In the genomic region with DNA sequence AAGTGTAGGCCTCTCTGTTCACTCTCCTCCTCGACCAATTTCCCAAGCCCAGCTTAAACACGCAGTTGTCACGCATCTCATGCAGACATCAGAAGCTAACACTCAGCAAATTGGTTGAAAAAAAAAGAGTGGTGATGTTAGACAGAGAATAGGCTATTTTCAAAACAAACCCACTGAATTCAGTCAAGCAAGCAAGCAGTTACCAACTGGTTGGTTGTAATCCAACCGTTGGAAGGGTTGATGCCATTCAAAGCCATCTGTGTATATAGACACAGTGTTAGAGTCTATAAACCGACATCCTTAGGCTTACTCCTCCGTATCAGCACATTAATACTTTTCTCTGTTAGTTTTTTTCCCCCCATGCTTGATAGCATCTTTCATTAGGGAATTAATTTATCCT, we compare ENCODE assay signal across 27 mouse cellular contexts.
DNase-seq lines count a peak whose midpoint lies in the region; ATAC-seq and TF ChIP-seq lines count a peak whose summit lies in the region.
"Had no signal": no experiment of that assay in that cellular context is flagged by ENCODE, and none has a peak within 500 bp of the region (broad histone marks: within the 10 kb centered on the region; RNA-seq: fewer than 3 reads in every experiment).

No protein-coding gene starts in this region.

- ATAC-seq in forebrain, embryonic 14.5 days: no peak
- peak; percentile 69 for ATAC-seq in forebrain, postnatal 0 days
- ATAC-seq: inflammation-experienced regulatory T-cells, adult 6 months; liver, embryonic 12.5 days; liver, postnatal 0 days had no signal

- H3K4me3 ChIP-seq in forebrain, embryonic 14.5 days (ENCODE audit: low read depth, low read length): no peak overlapping the region
- H3K4me3 ChIP-seq in forebrain, embryonic 10.5 days: no peak overlapping the region
- H3K4me3 ChIP-seq in forebrain, postnatal 0 days (ENCODE audit: low read depth, low read length): no peak overlapping the region
- H3K4me3 ChIP-seq: embryonic facial prominence, embryonic 10.5 days; embryonic facial prominence, embryonic 15.5 days; hindbrain, embryonic 10.5 days; hindbrain, embryonic 15.5 days; liver, embryonic 12.5 days; myocyte; neural tube, embryonic 12.5 days had no signal

- H3K27me3 ChIP-seq in forebrain, embryonic 14.5 days (replicated peaks; ENCODE audit: control insufficient read depth, insufficient read depth, low read length): no peaks in the 10 kb centered on the region
- no peaks in the 10 kb centered on the region for H3K27me3 ChIP-seq in forebrain, embryonic 10.5 days (ENCODE audit: poor library complexity, severe bottlenecking)
- H3K27me3 ChIP-seq in forebrain, postnatal 0 days (ENCODE audit: insufficient read depth, low read length): no peaks in the 10 kb centered on the region
- H3K27me3 ChIP-seq: embryonic facial prominence, embryonic 15.5 days; hindbrain, embryonic 15.5 days; liver, embryonic 12.5 days; neural tube, embryonic 12.5 days had no signal

- peak; percentile 74 for DNase-seq in forebrain, embryonic 14.5 days (ENCODE audit: low spot score)
- no peak for DNase-seq in forebrain, embryonic 10.5 days (ENCODE audit: extremely low spot score, low spot score)
- peak; percentile 30 for DNase-seq in brain, adult 2 months (ENCODE audit: low read depth, low spot score)
- DNase-seq in forebrain, postnatal 0 days: peak; percentile 79
- peak; percentile 49 for DNase-seq in layer of hippocampus, adult 9-11 months
- no peak for DNase-seq in adrenal gland, postnatal 4 days (ENCODE audit: low spot score in 2 of 2)
- no peak for DNase-seq in adrenal gland, postnatal 36 days
- DNase-seq: adrenal gland, postnatal 25 days; cerebellum, adult 11-12 months; cerebellum, adult 9-11 months; heart, postnatal 14 days; kidney, adult 11 months; kidney, postnatal 14 days; left cerebral cortex, postnatal 4 days; liver, postnatal 0 days; lung, postnatal 36 days; right cerebral cortex, adult 18-20 months; right cerebral cortex, postnatal 4 days had no signal

- no peak for TF ChIP-seq CTCF in forebrain, postnatal 0 days (IDR thresholded peaks at IDR 0.05; ENCODE audit: low read depth)

- H3K4me2 ChIP-seq in forebrain, embryonic 14.5 days (ENCODE audit: low read length): no peak overlapping the region
- H3K4me2 ChIP-seq in forebrain, postnatal 0 days (ENCODE audit: low read depth): no peak overlapping the region
- H3K4me2 ChIP-seq: embryonic facial prominence, embryonic 15.5 days; hindbrain, embryonic 15.5 days; liver, embryonic 12.5 days; midbrain, embryonic 11.5 days; neural tube, embryonic 12.5 days had no signal

- H3K27ac ChIP-seq in forebrain, embryonic 14.5 days (ENCODE audit: low read depth, low read length): no peak overlapping the region
- no peak overlapping the region for H3K27ac ChIP-seq in forebrain, embryonic 10.5 days
- H3K27ac ChIP-seq in forebrain, postnatal 0 days (ENCODE audit: low read depth, low read length): no peak overlapping the region
- H3K27ac ChIP-seq: embryonic facial prominence, embryonic 10.5 days; embryonic facial prominence, embryonic 15.5 days; hindbrain, embryonic 10.5 days; hindbrain, embryonic 15.5 days; liver, embryonic 12.5 days; neural tube, embryonic 12.5 days had no signal

- H3K9ac ChIP-seq in forebrain, embryonic 14.5 days (ENCODE audit: low read length): no peak overlapping the region
- no peak overlapping the region for H3K9ac ChIP-seq in forebrain, postnatal 0 days
- H3K9ac ChIP-seq: embryonic facial prominence, embryonic 15.5 days; hindbrain, embryonic 15.5 days; liver, embryonic 12.5 days; liver, postnatal 0 days; neural tube, embryonic 12.5 days had no signal

- H3K4me1 ChIP-seq in forebrain, embryonic 14.5 days (ENCODE audit: control insufficient read depth, insufficient read depth, low read length): peaks cover 8% of the 10 kb centered on the region
- H3K4me1 ChIP-seq in forebrain, embryonic 10.5 days: peaks cover 3% of the 10 kb centered on the region; the same call in 1 of the 2 replicates
- peaks cover 4% of the 10 kb centered on the region; the same call in 1 of the 2 replicates for H3K4me1 ChIP-seq in forebrain, postnatal 0 days (ENCODE audit: insufficient read depth)
- H3K4me1 ChIP-seq: hindbrain, embryonic 10.5 days; hindbrain, embryonic 15.5 days; liver, embryonic 12.5 days; neural tube, embryonic 12.5 days had no signal

- H3K36me3 ChIP-seq in forebrain, embryonic 14.5 days (ENCODE audit: control insufficient read depth, insufficient read depth, low read length): no peaks in the 10 kb centered on the region
- no peaks in the 10 kb centered on the region for H3K36me3 ChIP-seq in forebrain, embryonic 10.5 days (replicated peaks)
- H3K36me3 ChIP-seq in forebrain, postnatal 0 days (ENCODE audit: insufficient read depth): no peaks in the 10 kb centered on the region
- H3K36me3 ChIP-seq: embryonic facial prominence, embryonic 10.5 days; embryonic facial prominence, embryonic 15.5 days; hindbrain, embryonic 10.5 days; hindbrain, embryonic 15.5 days; liver, embryonic 12.5 days; neural tube, embryonic 12.5 days had no signal

- 44% methylated on average over 6 of the region's 6 CpGs for WGBS in forebrain, embryonic 14.5 days
- WGBS in forebrain, embryonic 10.5 days: 88% methylated on average over 6 of the region's 6 CpGs
- 28% methylated on average over 6 of the region's 6 CpGs for WGBS in forebrain, postnatal 0 days

- no peaks in the 10 kb centered on the region for H3K9me3 ChIP-seq in forebrain, embryonic 14.5 days (replicated peaks; ENCODE audit: control insufficient read depth, low read length)
- no peaks in the 10 kb centered on the region for H3K9me3 ChIP-seq in forebrain, embryonic 10.5 days
- H3K9me3 ChIP-seq in forebrain, postnatal 0 days (ENCODE audit: low read length): no peaks in the 10 kb centered on the region
- H3K9me3 ChIP-seq: embryonic facial prominence, embryonic 10.5 days; embryonic facial prominence, embryonic 15.5 days; hindbrain, embryonic 10.5 days; hindbrain, embryonic 15.5 days; liver, embryonic 12.5 days; neural tube, embryonic 12.5 days had no signal

Comparison
In these comparisons a context has a peak if more than half of its experiments do, and no peak if none do; other contexts are left out.
1. DNase-seq: peak in forebrain, embryonic 14.5 days (single experiment), brain, adult 2 months (single experiment), forebrain, postnatal 0 days (single experiment) and layer of hippocampus, adult 9-11 months (single experiment); none in forebrain, embryonic 10.5 days (single experiment), adrenal gland, postnatal 4 days (0 of 2) and adrenal gland, postnatal 36 days (0 of 2).